Mouse (Mus musculus): ENCODE results near the gene Arhgap21. TPM values are rescaled to one million over a fixed set of nuclear protein-coding genes. Genes with fewer than 3 reads are reported as not detected.

Arhgap21 gene
- total RNA-seq, 4 experiments from 2014 or later: 309 to 366 (median 334) TPM

DNA sequence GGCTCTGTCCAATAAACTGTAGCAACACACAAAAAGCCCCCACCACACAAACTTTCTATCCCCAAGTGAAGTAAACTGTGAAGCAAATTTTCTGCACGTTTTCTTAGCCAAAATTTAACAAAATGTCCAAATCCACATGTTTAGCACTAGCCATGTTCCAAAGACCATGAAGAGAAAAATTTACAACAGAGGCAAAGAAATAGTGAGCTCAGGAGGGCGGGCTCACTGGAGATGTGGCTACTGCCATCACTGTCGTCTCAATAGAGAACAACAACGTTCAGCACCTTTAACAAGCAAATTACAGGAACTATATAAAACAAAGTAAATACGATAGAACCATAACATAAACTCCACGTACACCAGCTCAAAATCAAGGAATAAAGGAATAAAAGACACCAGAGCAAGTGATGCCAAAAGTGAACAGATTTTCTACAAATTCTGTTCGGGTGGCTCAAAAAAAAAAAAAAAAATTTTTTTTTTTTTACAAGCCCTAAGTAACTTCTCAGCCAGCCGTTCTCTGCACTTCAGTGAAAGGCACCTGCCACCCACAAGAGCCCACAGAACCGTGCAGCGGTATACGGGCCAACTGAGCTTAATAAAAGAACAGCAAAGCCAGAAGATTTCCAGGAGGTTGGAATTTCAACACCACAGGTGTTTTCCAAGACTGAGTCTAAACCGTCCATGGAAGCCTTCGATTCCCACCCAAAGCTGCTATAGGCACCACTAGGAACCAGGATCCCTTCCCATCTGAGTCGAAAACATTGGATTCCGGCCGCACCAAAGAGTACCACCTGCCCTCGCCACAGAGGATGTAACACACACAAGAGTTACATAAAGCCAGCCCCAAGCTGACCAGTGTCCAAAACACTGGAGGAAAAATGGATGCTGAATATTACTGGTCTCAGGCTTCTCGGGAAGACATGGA is 2.2 kb downstream of the Arhgap21 start:
- DNase-seq (ENCODE audit: low spot score in 2 of 2): no peak

DNA sequence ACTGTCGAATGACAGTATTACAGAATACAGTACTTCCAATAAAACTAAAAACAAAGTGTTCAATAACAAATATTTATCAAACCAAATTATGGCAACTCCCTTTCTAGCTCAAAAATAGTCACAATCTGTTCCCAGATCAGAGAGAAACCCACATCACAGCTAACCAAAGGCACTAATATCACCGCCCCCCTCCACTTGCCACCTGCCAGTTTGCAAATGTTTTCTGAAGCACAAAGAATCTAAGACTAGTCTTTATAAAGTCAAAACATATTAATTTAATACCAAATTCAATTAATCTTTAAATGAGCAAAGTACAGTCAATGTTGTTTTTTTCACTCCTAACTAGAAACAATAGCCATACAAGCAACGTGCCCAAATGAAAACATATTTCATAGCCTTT is 3.3 kb downstream of the Arhgap21 start:
- no peak for DNase-seq (ENCODE audit: low spot score in 2 of 2)

DNA sequence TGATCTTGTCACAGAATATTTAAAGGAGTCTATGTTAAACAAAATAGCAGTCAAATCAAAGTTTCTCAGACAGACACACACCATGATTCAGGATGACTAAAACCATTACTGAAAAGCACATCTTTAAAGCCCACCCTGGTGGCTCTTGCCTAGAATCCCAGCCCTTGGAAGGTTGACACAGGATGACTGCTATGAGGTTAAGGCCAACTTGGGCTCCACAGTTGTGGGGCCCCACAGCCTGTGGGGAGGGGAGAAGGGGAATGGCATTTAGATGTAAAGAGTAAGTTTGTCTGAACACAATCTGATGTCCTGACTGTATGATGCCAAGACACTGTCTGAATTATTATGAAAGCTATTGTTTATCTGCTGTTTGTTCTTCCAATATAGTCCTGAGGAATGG is 4.2 kb downstream of the Arhgap21 start:
- DNase-seq (ENCODE audit: low spot score in 2 of 2): no peak

DNA sequence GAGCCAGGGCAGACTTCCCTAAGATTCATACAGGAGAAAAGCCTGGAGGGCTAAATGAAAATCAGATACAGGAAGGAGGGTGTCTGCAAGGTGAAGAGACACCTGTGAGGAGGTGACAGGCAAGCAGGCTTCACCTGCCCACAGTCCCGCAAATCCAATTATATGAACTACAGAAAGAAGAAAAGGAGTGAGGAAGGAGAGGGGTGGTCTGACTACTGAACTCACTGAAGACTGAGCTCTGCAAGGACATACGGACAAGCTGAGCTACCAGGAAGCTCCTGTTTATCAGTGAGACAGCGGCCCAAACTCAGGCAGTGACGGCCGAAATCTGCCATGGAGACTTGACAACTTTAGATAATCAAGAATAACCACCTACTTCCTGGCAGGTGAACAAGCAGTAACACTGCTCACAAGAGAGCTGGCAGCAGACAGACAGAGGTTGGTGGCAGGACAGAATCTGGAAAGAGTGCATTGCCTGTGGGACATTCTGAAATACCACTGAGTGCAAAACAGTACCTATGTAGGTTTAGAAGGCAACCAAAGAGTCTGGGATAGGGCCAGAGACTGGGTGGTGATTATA is 5.4 kb downstream of the Arhgap21 start:
- no peak for DNase-seq (ENCODE audit: low spot score in 2 of 2)

DNA sequence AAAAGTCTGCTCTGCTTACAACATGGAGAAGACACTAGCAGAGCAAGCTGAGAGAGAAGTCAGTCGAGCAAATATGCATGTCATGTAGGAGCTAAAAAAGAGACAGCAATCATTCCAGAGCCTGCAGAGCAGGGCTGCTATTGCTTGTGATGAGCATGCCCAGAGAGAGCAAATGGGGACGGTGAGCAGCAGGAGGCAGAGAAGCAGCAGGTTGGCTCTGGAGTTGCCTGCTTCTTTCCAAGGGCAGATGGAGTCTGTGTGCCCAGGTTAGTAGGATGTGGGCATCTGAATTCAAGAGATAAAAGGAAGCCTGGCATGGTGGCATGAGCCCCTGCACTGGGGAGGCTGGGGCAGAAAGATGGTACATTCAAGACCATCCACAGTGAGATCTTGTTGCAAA is 6.4 kb downstream of the Arhgap21 start:
- peak; percentile 56 to 64 for DNase-seq (ENCODE audit: low spot score in 2 of 2)

DNA sequence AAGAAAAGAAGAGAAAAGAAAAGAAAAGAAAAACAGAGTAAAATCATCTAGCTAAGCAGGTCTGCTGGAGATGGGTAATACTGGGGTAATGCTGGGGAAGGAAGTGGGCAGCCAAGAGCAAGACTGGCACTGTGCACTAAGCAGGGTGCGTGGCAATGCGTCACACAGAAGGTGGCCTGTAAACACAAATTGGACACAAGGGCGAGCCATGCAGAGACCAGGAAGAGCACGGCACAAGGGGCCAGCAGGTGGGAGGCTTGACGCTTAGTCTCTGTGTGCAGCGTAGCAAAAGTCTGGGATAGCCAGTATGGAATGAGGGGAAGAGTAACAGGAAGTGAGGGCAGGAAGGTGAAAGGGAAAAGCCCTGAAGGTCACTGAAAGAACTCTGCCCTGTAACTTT is 6.9 kb downstream of the Arhgap21 start:
- no peak for DNase-seq (ENCODE audit: low spot score in 2 of 2)

DNA sequence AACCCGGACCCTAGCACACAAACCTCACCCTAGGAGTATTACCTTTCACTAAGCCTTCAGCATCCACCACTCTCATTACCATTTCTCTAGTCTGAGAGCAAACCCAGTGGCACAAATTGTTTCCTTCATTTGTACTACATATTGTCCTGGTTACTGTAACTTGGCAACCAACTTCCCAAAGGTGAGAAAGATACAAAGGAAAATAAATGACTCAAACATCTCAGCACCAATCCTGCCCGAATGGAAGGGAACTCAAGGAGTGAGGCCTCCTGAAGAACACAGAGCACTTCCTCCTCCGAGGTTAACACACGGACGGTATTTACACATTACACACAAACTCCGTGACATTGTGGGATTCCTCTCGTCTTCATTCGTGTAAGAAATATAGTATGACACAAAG is 7.4 kb downstream of the Arhgap21 start:
- no peak for DNase-seq (ENCODE audit: low spot score in 2 of 2)

DNA sequence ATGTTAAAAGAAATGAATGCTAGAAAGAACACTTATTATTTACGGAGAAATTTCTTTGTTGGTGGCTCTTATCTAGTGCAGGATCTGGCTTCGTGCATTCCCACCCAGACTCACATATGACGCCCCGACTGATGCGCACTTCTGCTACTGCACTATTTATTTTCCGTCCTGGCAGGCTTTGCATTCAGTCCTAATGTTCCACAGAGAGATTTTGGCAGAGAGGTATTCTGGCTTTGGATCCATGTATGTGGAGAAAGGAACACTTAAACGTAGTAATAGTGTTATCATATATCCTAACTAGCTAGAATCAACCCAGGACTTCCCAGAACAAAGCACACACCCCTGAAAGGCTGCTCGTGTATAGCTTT is 8.0 kb downstream of the Arhgap21 start:
- DNase-seq (ENCODE audit: low spot score in 2 of 2): no peak

DNA sequence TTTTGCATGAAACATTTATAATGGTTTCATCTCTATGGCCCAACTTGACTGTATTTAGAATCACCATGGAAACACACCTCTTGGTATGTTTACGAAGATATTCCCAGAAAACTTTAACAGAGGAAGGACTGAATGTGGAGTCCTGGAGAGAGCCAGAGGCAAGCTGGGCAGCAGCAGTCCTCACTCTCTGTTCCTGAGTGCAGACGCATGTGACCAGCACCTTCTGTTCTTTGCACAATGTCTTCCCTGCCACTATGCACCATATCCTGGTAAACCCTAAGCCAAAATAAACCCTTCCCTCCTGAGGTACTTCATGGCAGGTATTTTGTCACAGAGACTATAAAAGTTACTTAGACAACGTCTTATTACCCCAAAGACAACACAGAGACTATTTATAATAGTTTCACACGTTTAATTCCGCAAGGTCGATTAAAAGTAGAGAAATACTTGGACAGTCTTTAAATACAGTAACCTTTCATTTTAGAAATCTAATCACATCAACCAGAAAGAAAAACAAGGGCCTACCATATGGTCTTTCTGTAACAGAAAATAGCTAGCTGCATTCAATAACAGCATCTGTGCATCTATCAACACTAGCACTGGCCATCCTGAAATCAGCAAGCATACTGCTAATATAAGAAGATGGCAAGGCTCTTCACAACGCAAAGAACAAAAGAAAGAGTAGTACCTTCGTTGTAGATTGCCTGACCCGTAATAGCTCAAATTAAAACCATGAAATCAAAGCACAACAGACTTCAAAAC is 8.6 kb downstream of the Arhgap21 start:
- DNase-seq (ENCODE audit: low spot score in 2 of 2): no peak

DNA sequence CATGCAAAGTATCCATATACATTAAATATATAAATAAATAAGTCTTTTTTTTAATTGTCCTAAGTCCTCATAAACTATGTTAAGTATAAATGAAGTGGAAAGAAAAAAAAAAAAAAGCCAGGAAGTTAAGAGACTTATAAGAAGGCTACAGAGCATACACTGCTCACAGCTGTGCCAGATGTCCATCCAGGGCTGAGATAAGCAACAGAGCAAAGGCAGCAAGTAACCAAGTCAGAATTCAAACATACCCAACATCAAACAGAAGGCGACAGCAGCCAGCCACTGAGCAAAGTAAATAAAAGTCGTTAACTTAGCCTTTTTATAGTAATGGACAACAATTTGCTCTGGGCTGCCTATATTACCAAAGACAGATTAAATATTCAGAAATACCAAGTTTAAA is 9.6 kb downstream of the Arhgap21 start:
- no peak for DNase-seq (ENCODE audit: low spot score in 2 of 2)

DNA sequence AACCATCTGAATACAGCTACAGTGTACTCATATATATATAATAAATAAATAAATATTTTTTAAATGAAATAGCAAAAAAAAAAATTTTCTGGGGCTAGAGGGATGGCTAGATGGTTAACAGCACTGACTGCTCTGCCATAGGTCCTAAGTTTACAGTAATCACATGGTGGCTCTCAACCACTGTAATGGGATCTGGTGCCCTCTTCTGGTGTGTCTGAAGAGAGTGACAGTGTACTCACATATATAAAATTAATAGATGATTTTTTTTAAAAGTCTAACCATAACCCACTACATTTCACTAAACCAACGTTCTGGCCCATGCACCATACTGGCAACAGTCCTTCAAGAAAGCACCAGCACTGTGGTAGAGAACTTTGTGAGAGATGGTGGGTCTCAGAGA is 10.7 kb downstream of the Arhgap21 start:
- no peak for DNase-seq (ENCODE audit: low spot score in 2 of 2)

DNA sequence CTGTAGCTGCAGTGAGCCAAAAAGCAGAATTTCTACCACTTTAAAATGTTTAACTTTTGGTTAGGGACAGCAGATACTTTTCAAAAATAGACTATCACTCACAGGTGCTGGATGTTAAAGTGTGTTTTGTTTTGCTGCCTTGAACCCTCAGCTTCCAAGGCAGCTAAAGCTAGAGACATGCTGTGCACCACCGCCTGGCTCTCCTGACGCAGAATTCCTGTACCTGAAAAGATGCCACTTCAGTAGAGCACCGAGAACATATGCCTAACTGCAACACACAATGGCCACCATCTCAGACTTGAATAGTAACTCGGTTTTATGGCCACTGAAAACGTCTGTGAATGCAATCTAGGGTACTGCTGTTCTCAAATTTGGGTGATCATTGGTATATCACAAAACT is 12.0 kb downstream of the Arhgap21 start:
- no peak for DNase-seq (ENCODE audit: low spot score in 2 of 2)

DNA sequence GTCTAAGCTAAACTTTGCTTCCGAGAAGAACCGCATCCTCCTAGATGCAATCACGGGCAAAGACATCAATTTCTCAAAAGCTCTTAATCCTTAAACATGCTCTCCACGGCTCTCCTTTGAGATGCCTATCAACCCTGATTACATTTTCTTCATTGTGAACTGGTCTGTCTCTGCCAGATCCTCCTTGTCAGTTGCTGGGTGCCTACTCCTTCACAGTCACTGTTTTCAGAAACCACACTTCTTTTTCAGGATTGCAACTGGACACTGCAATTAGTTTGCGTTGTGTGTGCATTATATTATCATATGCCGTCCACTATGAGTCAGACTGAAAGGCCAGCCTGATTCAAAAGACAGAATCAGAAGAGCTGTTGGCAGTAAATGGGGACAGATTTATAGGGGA is 12.7 kb downstream of the Arhgap21 start:
- no peak for DNase-seq (ENCODE audit: low spot score in 2 of 2)

DNA sequence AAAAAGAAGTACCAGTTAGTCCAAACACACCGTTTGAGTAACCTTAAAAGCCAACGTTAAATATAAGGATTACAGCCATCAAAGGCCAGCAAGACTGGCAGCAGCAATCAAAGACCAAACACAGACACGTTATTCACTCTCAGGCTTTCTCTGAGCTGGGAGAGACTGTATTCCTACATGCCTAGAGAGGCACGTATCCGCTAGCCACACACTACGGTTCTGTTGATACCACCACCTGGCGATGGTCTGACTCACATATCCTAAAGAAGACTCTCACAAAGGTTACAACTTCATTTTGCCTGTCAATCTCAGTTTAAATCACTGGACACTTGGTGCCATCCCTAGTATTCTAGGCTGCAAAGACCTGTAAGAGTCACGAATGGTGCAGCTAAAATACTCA is 13.3 kb downstream of the Arhgap21 start:
- no peak for DNase-seq (ENCODE audit: low spot score in 2 of 2)

DNA sequence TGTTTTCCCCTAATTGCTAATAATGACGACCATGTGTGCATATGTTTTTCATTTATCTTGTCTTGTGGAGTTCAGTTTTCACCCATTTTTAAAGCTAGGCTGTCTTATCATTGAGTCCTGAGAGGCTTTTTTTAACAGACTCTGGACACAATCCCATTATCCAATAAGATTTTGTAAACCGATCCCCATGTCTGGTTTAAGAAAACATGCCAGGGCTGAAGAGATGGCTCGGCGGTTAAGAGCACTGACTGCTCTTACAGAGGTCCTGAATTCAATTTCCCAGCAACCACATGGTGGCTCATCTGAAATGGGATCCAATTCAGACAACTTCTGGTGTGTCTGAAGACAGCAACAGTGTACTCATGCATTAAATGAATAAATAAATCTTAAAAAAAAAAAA is 16.0 kb downstream of the Arhgap21 start:
- no peak for DNase-seq (ENCODE audit: low spot score in 2 of 2)

DNA sequence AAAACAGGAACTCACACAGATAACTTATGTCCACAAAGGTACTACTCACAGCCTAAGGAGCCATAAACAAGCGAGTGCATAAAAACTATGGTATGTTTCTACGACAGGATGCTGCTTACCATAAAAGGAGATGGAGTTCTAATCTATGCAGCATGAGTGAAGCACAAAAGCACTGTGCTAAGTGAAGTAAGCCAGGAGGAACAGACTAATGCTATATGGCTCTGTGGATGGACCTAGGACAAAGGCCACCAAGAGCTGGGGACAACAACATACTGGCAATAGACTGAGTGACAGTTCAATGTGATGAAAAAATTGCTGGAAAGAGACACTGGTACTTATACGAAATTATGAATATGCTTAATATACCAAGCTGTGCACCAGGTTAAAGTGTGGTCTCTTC is 19.5 kb downstream of the Arhgap21 start:
- DNase-seq (ENCODE audit: low spot score in 2 of 2): no peak

DNA sequence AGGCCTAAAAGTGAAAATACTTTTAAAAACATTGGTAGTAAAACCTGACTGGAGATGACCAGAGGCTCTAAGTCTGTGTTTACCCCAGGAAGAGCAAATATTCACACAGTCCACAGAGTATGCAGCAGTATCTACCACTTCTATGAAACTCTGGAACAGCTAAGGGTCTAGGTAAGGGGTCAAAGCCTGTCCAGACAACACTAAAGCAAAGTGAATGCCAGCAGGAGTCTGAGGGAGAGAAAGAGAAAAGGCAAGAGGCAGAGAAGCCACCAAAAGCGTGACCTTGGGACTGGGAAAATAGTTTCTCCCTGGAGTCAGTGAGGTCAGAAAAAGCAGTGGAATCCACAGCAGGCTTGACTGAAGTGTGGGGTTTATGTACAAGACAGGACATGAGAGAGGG is 21.6 kb downstream of the Arhgap21 start:
- DNase-seq (ENCODE audit: low spot score in 2 of 2): no peak

DNA sequence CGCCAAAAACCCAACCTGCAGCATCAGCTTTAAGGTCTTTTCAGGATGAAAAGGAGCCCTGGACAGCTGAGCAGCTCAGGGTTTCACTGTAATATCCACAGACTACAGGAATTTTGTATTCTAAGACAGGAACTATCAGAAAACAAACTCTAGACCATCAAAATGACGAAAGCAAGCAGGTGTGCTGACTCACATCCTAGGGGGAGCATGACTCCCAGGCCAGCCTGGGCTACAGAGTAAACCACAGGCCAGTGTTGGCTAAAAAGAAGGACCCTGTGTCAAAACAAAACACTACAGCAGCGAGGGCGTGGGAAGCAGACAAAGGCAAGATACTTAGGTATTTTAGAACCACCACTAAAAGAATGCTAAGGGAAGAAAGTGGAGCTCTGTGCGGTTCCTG is 23.1 kb downstream of the Arhgap21 start:
- DNase-seq (ENCODE audit: low spot score in 2 of 2): no peak

DNA sequence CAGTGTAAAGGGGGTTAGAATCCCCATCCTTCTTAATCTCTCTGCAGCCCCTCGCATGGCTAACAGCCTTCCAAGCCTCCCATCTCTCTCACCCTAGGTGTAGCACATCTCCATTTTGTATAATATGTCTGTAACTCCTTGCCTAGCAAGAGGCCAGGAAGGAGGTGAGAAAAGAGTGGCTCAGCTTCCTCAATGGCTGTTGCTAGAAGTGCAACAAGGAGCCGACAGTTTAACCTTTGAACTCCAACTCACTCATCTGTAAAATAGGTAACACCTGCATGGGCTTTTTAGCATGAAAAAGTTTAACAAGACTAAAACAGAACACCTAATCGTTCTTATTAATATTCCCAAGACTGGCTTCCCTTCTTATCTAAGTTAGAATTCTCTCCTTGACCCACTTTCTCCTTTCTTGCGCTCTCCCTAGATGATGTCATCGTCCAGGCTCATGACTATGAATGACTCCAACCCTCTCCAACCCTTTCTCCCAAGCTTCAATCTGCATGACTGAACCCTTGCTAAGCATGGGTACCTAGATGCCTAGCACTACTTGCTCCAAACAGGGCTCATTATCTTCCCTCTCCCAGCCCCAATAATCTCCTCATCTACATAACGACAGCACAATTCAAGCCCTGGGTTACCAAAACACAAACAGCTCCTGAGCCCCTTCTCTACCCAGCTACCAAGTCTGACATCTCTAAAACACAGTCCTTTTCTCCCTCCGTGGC is 24.8 kb downstream of the Arhgap21 start:
- DNase-seq (ENCODE audit: low spot score in 2 of 2): no peak

DNA sequence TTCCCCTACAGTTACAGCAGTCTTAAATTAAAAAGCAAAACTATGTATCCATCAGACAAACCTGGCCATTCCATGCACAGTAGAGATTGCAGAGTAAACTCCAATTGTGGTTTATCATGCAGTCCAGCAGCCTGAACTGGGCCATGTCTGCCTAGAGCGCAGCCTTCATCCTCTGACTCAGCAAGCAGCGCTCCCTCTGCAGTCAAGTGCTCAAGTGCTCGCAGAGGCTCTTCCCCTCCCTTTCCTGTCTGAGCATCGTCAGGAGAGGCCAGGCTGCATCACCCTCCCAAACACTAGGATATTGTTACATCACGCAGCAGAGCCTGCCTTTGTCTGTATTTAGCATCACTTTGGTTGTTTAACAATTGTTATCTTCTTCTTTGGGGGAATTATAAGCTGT is 25.5 kb downstream of the Arhgap21 start:
- peak; percentile 31 to 40 for DNase-seq (ENCODE audit: low spot score in 2 of 2)

DNA sequence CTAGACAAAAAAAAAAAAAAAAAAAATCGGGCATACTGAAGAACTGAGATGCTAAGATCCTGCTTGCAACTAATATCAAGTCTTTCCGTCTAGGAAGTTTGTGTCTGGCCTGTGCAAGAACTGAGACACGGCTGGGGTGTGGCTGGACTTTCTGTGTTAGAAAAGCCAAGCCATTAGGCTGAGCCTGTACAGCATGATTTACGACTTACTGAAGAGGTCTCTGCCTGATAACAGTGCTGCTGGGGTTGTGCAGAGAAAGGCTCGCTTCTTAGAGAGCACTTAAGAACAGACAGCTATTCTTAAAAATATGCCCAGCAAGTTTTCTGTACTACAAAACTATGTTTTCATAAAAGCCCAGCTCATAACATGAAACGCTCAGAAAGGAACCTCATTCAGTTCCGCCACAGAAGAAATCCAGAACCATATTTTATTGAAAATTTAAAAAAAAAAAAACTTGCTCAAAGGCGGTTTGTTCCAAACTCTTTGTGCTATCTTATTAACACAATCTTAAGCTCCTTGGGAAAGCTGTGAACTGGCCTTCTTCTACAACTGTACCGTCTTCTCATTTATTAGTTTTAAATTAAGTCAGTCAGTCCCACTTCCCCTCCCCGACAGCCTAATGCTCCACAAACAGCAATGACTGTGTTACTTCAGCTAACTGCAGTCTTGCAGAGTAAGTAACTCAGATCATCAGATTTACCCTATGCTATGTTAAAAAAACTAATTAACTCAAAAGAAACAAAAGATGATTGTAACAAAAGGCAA is 26.1 kb downstream of the Arhgap21 start:
- DNase-seq (ENCODE audit: low spot score in 2 of 2): no peak
